Mouse (Mus musculus): ENCODE measurements around the gene Fbxo46.

DNA sequence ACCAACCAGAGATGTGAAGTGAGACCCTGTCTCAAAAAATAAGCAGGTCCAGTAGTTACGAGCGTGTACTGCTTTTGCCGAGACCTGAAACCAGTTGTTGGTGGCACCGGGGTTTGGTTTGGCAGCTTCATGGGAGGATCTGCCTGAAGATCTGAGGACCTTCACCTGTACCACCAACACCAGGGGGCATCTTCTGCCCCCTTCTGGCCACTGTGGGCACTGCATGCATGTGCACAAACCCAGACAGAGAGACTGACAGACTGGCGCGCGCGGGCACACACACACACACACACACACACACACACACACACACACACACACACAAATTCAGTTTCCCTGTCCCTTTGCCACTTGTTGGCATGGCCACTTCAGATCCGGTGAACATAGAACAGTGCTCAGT, 46.2 kb upstream of the Fbxo46 start:
- TF ChIP-seq CTCF (IDR thresholded peaks at IDR 0.05; ENCODE audit: low read depth) = peak; percentile 71
- TF ChIP-seq EP300 (IDR thresholded peaks at IDR 0.05; ENCODE audit: low read depth) = no peak
